Mouse (Mus musculus) spleen, postnatal 10 days (tissue): ENCODE measurements around the gene Serpinb8.

ENCODE experiments used
- DNase-seq, 2 experiments: peaks; one replicate each; pipeline ENCODE4 v3.0.0; 2021 to 2022; ENCODE audit warnings: low spot score in 2 of 2

Gene Serpinb8

DNA sequence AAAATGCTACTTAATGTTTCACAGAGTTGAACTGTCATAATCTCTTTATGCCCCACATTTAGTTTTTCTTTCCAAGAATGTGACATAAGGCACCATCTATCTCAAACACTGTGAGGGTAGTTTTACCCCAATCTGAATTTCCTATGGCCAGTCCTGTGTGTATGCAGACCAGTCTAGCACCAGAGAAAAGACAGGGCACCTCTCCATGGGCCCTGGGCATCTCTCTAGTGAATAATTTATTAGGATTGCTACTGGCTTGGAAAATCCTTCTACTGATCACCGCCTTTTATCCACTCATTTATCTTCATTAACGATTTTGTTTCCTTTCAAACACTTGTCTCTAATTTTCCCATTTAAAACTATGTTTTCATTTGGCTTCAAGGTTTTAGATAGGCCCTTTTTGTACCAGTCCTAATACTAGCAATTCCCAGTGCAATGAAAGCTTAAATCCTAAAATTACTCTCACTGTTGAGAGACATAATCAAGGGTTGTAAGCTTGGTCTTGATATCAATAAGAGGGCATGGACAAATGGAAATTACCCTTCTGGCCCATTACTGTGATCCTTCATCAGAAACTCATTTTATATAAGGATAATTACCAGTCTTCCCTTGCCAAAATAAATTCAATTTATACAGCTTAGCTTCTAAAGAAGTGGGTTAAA is 52.8 kb downstream of the Serpinb8 start:
- DNase-seq, result no peak

DNA sequence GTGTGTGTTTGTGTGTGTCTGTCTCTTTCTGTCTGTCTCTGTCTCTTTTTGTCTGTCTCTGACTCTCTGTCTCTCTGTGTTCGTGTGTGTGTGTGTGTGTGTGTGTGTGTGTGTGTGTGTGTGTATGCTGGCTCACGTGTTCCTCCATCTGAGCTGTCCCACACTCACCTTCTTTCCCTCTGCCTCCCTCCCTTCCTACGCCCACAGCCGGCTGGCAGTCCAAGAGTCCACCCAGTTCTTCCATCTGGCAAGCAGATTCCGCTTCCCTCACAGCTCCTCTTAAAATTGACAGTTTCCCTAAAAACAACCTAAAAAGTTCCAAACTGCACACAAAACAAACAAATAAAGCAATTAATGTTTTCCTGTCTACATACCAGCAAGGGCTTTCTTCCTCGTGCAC is 55.3 kb downstream of the Serpinb8 start:
- DNase-seq, result no peak

DNA sequence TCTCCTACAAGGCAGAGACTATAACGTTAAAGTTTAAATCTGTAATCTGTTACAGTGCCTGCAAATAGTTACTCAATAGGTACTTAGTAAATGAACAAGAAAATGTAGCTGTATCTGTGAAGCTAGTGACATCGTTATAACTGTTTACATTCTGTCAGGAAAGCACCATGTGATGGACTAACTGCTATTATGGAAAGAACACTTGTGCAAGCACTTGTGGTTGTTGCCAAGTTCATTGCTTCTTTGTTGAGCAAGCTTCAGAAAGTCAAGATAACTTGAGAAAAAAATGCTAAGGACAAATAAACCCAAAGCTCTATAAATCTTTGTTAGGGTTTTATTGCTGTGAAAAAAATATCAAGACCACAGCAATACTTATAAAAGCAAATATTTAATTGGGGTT is 67.9 kb downstream of the Serpinb8 start:
- DNase-seq, result no peak
